Mouse (Mus musculus) ovary, postnatal 14 days (tissue): ENCODE measurements around the gene Tnfrsf13c.
"Not testable (repeated sequence)": the region's sequence is repeated elsewhere in the genome, so short reads cannot be mapped to it uniquely, and the experiment has no call there.

Experiments used
- DNase-seq: peaks from one replicate; pipeline ENCODE4 v3.0.0; 2022; ENCODE audit warnings: low spot score

Tnfrsf13c gene

DNA sequence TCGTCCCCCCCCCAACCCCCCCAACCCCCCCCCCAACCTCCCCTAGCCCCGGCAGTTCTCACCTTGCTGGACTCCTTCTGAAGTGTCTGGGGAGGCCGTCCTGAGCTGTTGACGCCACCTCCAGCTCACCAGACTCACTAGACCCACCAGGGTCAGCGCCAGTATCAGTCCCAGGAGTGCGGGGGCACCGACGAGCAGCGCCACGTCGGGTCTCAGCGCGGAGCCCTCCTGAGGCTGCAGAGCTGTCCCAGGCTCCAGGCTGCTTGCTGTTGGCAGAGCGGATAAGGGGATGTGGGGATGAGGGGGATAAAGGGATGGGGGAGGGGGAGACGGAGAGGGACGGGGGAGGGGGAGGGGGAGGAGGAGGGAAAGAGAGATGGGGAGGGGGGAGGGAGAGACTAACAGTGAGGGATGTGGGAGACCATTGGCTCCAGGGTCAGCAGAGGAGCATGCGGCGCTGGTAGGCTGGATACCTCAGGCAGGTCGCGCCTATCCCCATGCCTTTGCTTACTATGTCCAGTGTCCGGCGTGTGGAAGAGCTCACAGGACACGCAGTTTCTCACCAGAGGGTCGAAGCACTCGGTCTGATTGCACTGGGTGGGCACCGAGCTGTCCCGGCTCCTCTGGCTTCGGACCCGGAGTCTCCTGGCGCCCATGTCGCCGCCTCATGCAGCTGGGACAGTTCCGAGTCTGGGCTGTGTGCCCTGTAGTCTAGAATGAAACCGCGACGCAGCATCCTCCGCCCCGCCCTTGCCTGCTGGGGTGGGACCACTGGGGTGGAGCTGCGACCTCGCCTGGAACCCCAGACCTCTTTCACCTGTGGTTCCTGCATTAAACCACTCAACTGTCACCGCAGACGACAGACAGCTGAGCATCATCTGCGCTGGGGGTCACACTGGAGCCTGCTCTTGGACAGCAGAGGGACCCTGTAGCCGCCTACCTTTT is at the start of gene Tnfrsf13c:
TSS of gene Tnfrsf13c (minus strand) at position 713 of the 945 bp plus-strand sequence.
- DNase-seq = no peak

DNA sequence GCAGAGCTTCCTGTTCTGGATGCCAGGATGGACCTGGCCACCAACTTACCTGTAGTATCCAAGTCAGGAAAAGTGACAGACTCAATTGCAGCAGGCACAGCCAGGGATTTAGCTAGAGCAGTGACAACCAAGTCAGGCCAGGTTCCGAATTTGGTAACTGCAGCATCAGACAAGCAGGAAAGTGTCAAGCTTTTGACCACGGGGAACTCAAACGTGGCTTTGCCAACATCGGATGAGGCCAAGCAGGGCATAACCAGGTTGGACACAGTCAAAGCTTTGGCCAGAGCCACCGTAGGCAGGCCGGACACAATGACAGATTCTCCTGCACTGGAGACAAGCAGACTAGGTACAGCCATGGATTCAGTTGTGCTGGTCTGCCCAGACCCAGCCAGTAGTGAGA is 48.1 kb upstream of the Tnfrsf13c start:
- DNase-seq = no peak

DNA sequence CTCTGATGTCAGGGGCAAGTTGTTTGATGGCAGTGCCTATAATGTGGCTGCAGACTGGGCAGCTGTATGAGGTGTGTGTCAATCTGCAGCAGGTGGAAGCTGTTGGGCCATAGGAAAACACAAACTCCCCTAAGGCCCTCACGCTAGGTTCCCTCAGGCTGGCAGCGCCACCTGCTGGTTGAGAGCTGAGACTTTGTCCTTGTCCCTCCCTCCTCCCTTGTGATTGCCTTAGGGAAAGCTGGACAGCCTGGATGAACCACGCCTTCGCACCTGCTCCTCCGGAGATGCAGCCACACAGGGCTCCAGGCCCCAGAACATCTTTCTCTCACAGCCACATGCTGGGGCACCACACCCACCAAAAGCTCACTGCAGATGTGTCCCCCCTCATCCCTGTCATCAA is 47.0 kb upstream of the Tnfrsf13c start:
- DNase-seq = peak; percentile 58

DNA sequence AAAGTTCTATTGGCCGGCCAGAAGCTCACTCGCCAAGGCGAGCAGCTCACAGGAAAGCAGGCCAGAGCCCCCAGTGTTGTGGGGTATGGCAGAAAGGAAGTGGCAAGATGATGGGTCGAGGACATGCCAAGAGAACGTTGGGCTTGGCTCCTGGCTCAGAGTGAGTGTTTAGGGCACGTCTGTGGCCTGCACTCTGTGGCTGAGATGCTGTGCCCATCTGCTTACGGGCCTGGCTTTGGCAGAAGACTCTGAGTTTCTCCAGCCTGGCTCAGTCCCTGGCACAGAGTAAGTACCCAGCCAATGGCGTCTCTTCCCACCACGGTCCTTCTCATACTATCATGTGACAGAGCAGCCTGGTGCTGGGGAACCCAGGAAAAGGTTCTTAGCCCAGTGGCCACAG is 44.6 kb upstream of the Tnfrsf13c start:
- no peak for DNase-seq

DNA sequence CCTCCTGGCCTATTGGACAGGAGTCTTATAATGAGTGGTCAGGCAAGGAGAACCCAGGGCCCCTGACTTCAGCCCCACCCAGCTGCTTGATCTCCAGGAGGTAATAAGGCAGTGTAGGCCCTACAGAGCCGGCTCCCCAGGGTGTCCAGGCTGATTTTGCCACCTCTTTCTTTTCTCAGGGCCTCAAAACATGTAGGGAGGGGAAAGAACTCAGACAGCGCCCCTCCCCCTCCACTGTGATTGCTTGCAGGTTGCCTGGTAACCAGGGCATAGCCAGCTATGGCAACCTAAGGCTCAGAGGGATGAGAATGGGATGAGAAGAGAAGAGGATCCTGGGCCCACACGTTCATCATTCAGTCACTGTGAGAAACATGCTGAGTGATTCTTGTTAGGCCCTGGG is 44.0 kb upstream of the Tnfrsf13c start:
- DNase-seq = no peak

DNA sequence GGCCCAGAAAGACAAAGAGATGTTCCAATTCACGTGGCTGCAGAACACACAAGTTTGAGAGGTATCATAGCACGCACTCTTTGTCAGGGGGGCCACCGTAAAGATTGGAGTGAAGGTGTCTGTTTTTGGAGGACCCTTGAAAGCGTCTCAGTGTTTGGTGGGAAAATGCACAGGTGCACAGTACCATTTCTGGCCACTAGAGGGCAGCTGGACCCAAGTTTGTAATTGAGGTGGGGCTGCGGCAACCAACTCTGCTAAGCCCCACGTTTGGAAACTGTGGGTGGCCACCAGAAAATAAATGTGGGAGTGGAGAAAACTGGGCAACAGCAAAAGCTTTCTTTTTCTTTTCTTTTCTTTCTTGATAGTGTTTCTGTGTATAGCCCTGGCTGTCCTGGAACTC is 42.2 kb upstream of the Tnfrsf13c start:
- peak; percentile 62 for DNase-seq

DNA sequence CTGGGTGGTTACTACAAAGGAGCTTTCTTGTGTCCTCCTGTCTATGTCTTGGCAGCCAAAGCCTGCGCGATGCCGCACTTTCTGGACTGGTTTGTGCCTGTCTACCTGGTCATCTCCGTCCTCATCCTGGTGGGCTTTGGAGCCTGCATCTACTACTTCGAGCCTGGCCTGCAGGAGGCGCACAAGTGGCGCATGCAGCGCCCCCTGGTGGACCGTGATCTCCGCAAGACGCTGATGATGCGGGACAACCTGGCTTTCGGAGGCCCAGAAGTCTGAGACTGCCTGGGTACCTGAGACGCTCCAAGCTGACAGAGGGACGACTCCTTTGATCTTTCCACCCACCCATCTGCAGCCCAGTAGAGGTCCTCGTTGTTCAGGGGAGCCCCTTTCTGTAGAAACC is 35.3 kb upstream of the Tnfrsf13c start:
- peak; percentile 58 for DNase-seq

DNA sequence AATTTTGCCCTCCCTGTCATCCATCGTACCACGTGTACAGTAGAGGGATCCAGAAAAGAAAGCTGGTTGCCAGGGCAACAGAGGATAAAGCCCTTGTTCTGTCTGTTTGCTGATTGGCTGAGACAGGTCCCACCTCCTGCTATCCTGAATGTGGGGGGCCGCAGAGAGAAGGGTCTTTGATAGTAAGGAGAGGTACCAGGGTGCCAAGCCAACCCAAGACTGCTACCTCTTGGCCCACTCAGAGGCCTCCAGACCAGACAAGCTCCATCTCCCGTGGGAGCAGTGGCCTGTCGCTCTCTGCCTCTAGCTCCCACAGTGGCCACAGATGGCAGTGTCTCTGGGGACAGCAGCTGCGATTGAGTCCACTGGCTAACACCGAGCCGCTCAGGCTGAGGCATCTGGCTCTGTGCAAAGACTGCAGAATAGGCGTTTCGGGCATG is 31.8 kb upstream of the Tnfrsf13c start:
- DNase-seq = no peak

DNA sequence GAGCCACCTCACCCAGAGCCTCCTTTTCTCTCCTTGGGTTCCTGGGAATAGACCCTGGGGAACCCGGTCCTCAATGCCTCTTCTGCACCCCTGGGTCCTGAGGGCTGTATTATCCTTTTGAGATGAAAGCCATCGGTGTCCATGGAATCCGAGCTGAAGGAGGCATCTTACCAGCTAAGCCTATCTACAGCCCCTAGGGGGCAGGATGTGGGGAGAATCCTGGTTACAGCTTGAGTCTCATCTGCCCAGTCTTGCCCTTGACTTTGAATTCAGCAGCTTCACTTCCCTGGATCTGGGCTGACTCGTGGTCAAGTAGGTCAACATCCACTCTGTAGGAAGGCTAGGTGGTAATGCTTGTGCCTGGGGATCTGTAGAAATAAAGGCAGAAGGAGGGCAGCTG is 31.1 kb upstream of the Tnfrsf13c start:
- DNase-seq = no peak

DNA sequence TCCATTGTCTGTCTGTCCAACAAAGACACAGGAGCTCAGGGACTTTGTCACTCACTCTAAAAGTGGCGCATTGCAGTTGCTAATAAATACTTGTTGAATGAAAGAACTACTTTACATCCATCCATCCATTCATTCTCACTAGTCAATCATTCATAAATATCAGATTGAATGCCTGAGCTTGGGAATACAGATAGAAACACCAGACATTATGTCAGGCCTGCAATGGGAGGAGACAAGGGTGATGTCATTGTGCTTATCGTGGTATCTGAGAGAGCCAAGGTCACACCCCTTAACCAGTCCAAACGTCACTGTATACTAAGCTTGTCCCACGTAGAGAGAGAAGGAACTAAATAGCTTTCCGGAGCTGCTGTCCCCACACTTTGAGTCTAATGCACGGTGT is 27.9 kb upstream of the Tnfrsf13c start, which contains the start of gene 1500009C09Rik:
TSS of gene 1500009C09Rik (plus strand) at position 301 of the 400 bp plus-strand sequence.
- no peak for DNase-seq

DNA sequence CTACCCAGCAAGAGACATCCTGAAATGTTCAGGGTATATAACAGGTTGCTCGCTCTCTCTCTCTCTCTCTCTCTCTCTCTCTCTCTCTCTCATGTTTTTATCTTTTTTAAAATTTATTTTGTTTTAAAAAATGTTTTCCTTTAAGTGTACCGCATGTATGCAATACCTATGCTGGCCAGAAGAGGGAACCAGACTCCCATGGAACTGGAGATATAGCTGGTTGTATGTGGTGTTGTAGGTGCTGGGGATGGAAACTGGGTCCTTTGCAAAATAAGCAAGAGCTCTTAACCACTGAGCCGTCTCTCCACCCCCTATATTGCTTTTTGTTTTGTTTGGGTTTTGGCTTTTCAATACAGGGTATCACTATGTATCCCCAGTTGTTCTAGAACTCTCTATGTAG is 27.4 kb upstream of the Tnfrsf13c start:
- no peak for DNase-seq

DNA sequence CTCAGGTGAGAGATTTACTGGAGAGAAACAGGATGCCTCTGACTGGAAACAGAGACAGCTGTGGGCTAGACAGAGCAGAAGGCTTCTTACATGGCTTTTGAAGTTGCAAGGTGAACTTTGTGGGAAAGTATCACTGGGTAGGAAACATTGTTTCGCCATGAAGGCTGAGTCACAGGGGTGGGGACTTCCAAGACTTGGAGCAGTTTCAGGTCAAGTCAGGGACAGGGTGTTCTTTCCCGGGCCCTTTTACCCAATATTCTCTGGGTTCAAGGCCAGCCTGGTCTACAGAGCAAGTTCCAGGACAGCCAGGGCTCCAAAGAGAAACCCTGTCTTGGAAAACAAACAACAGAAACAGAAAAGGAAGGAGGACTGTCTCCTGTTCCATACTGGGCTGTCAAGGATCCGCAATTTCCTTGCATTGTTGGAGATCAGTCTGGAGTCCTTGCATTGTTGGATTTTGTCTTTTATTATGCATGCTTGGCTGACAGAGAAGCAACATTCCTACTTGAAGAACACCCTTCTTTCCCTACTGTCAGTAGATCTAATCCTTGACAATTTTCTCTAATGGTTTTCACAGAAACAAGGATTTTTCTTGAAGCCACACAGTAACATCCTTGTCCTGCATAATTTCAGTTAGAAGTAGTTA is 23.1 kb upstream of the Tnfrsf13c start:
- DNase-seq = no peak

DNA sequence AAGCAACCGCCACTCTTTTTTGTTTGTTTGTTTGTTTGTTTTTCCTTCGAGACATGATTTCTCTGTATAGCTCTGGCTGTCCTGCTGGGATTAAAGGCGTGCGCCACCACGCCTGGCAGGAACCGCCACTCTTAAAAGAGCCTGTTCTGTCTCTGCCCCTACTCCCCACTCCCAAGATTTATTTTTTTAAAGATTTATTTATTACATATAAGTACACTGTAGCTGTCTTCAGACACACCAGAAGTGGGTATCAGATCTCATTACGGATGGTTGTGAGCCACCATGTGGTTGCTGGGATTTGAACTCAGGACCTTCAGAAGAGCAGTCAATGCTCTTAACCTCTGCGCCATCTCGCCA is 20.6 kb upstream of the Tnfrsf13c start:
- DNase-seq = not testable (repeated sequence)

DNA sequence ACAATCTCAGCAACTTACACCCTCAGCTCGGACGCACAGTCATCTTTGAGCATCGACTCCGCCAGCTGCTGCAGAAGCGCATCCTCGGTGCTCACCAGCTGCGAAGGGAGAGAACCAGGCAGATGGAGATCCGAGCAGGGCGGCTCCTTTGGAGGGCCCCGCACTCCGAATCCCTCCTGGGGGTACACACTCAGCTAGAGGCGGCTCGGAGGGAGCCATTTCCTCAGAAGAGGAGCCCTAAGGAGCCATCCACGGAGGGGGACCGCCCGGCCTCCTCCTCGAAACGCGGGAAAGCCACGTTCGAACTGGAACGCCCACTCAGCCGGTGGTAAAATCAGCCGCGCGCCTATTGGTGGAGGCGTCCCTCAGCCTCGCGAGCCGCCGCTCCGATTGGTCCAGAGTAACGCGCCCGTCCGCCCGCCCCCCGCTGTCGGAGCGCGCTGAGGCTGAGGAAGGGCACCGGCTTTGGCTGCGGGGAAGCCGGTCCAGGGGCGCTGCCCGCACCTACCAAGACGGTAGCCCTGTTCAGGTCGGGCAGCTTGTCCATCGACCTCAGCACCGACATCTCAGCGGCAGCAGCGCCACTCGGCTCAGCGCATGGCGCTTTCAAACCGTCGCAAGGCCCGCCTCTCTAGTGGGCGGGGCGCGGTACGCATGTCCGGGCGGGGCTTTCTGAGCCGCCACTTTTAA is 20.1 kb upstream of the Tnfrsf13c start, which contains the start of gene Cenpm:
TSS of gene Cenpm (minus strand) at position 634 of the 690 bp plus-strand sequence.
- DNase-seq = peak; percentile 80

DNA sequence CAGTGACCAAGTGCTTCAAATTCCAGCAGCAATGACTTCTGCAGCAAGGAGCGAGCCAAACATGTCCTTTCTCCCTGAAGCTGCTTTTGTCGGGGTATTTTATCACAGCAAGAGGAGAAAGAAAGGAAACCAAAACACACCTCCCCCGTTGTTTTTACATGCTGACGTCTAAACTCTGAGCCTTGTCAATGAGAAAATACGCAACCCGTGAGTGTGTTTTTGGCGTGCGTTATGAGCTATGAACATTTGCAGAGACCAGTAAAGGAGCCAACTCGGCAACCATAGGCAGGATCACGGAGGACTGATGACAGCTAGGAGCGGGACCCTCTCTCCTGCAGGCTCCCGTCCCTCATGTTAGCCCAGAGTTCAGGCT is 19.6 kb upstream of the Tnfrsf13c start:
- DNase-seq = no peak

DNA sequence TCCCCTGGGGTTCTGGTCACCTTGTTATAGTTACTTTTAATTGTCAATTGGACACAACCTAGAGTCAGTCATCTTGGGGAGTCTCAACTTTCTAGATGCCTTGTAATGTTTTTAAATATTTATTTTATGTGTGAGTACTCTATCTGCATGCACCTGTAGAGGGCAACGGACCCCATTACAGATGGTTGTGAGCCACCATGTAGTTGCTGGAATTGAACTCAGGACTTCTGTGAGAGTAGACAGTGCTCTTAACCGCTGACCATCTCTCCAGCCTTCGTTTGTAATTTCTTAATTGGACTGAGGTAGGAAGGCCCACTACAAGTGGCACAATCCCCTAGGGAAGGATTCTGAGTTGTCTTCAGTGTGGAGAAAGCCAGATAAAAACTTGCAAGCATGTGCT is 19.1 kb upstream of the Tnfrsf13c start:
- no peak for DNase-seq

DNA sequence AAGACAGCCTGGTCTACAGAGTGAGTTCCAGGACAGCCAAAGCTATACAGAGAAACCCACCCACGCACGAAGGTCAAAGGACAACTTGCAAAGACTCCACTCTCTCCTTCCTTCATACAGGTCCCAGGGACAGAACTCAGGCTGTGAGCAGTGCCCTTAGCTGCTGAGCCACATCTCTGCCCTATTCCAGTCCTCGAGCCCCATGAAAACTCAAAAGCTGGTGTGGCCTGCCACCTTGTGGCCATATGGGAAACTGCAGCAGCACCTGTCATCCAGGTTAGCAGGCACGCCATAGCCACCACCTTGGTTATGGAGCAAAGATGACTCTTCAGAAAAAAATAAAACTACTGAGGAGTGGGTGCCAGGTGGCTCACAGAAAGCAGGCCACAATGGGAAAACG is 12.4 kb upstream of the Tnfrsf13c start:
- peak; percentile 81 for DNase-seq

DNA sequence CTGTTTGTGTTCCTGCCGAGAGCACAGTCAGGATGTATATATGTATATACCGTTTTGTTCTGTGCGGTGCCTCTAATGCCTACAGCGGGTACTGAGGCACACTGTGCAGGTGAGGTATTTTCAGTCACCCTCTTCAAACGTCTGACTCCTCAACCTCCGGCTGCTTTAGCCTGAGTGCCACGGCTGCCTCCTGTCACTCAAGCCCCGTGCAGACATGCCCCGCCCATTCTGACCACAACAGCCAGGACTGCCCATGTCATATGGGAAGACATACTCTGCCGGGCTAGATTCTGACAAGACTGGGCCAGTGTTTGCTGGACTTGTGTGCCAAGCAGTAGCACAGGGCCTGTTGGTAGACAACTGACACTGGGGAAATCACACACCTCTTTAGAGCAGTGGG is 11.5 kb upstream of the Tnfrsf13c start:
- DNase-seq = no peak

DNA sequence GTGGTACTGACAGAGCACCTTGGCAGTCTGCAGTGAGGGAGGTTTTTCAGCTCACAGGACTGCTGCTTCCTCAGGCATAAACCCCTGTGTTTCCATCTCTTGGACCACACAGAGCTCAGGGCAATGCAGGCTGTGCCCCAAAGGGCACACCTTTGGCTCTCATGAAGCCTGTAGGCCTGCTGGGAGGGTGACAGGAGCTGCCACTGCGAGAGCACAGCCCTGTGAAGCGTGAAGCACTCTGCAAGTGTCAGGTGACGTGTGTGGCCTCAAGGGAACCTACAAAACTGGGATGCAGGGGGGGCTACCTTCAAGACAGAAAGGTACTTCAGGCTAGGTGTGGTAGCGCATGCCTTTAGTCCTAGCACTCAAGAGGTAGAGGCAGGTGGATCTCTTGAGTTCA is 8.5 kb upstream of the Tnfrsf13c start:
- no peak for DNase-seq

DNA sequence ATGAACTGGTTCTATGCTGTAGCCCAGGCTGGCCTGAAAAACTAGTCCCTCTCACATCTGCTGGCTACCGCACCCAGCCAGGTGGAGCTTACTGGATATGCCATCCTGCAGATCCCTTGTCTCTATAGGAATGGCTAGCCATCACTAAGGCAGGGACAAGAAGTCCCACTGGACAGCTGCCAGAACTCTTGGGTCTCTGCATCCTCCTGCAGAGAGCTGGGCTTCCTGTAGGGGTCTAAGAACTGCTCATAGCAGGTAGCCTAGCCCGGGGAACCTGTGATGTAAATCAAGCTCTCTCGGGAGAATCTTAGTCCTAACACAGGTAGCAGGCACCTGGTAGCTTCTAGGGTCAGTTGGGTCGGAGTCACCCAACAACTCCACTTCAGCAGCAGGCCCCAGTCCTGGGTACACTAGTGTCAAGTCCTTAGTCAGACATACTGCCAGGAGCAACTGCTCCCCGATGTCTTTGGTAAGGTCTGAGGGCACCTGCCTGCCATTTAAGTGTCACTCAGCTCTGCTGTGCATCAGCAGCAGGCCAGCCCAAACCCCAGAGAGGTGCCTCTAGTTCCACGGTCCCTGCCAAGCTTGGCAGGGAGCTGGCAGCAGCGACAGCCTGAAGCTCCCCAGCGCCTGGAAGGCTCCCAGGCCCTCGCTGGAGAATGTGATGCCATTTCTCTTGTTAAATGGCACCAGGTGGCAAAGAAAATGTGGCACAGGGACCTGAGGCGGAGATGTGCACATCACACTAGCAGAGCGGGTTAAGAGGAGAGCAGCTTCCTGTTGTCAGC is 7.6 kb upstream of the Tnfrsf13c start:
- no peak for DNase-seq

DNA sequence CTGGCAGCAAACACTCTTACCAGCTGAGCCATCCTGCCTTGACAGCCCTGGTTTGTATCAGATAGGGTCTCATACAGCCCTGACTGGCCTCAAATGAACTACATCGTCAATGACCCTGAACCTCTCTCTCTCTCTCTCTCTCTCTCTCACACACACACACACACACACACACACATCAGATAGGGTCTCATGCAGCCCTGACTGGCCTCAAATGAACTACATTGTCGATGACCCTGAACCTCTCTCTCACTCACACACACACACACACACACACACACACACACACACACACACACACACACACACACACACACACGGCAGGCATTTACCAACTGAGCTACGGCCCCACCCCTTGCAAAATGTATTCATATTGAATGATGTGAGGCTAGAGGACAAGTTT is 6.9 kb upstream of the Tnfrsf13c start:
- no peak for DNase-seq

DNA sequence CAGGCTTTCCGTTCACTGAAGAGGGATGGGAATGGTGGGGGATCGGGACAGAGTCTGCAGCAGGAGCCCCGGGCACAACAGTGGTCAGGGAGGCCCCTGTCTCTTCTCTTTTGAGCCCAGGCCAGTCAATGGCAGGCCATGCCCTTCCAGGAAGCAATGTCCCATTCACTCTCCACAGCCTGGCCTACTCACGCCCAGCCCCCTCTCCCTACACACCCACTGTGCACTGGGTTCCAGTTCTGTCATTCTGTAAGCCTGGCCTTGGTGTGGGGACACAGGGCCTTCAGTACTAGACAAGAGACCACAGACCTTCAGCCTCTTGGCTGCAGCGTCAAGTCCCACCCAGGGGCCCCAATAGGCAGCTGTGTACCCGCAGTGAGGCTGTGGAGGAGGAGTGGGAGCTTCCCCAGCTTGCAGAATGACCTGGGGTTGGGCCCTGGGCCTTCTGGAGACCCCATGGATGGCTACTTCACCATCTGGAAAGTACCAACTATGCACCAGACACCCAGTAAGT is 6.0 kb upstream of the Tnfrsf13c start:
- DNase-seq = no peak
